Mouse (Mus musculus): ENCODE measurements around the gene Gm7075. TPM values are rescaled to one million over a fixed set of nuclear protein-coding genes. Genes with fewer than 3 reads are reported as not detected.

The Gm7075 gene
- not detected for polyA plus RNA-seq (2014; fragmentation: Illumina TruSeq; extraction: RNeasy Lipid Tissue Mini Kit (QIAGEN cat#74804); ENCODE audit: insufficient read depth, low read depth, low replicate concordance)

DNA sequence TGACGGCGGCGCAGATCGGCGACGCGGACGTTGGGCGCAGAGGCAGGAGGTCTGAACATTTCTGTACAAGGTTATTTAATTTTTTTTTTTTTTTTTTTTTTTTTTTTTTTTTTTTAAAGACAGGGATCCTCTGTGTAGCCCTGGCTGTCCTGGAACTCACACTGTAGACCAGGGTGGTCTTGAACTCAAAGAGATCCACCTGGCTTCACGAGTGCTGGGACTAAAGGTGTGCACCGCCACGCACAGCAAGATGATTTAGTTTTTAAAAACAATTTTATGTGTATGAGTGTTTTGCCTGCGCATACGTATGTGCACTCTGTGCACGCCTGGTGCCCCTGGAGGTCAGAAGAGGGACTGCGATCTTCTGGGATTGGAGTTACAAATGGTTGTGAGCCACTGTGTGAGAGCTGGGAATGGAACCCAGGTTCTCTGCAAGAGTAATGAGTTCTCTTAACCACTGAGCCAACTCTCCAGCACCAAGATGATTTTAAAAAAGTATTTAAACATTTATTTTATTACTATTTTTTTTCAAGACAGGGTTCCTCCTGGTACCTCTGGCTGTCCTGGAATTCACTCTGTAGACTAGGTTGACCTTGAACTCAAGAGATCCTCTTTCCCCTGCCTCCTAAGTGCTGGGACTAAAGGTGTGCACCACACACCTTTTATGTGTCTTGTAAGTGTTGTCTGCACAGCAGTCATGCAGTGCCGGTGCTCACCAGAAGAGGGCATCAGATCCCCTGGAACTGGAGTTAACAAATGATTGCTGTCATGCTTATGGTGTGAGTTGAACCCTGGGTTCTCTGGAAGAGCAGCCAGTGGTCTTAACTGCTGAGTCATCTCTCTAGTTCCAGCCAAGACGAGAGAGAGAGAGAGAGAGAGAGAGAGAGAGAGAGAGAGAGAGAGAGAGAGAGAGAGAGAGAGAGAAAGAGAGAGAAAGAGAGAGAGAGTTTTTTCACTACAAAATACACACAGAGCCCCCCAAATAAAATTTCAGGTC is at the start of gene Gm7075:
Gene Gm7075, minus strand, starts transcription at position 51 of the 997 bp plus-strand sequence.

DNA sequence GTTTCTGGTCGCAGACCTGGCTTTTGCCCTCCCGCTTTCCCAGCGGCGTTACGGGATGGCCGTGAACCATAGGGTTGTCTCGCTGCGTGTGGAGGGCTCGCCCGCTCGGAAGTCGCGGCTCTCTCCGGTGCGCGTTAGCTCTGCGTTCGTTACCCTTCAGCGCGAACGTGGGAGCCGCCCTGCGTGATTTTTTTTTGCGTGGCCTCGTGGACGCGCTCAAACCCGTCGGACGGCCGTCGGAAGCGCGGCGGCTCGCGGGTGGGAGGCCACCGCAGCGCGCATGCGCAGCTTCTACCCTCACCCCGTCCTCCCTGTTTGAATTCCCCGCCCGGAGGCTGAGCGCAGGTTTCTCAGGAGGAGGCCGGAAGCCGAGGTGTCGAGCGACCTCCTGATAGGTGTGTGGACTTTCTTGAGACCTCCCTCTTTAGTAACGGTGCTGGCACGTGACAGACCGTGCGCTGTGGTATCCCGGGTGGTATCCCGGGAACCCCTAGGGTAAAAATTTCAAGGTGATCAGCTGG is 8.3 kb upstream of the Gm7075 start, which contains the start of gene Ctnna3:
Gene Ctnna3, plus strand, starts transcription at position 314 of the 521 bp plus-strand sequence.

DNA sequence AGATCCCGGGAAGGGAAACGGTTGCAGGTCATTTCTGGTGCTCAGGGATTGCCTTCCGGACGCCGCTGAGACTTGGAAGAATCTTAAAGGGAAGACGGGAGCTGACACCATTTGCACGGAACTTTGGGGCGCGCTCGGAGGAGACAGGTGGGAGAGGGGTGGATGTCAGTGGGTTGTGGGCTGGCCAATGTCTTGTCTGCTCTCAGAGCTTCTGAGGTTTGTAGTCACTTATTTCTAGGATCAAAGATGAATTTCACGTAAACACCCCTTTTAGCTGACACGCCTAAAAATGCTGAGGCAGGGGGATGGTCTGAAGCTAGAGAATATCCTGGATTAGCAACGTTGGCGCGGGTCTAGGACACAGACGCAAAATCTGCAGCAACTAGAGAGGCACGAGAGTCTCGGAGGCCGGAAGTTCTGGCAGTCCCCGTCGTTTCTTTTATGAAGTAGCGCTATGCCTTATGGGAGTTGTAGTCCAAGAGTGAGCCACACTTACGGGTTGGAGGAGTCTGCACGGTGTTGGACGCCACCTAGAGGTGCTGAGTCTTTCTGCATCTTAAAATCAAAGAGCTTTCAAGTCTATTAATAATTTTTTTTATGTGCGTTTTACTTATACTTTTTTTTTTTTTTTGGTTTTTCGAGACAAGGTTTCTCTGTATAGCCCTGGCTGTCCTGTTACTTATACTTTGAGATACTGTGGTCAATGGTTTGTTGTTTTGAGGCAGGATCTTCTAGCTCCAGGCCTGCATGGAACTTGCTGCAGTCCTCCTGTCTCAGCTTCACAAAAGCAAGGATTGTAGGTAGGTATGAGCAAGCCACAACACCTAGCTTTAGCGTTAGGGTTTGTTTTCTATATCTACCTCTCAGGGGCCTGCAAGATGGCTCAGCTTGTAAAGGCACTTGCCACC is 39.0 kb downstream of the Gm7075 start, which contains the start of gene Dnajc12:
Gene Dnajc12, plus strand, starts transcription at position 72 of the 908 bp plus-strand sequence.

DNA sequence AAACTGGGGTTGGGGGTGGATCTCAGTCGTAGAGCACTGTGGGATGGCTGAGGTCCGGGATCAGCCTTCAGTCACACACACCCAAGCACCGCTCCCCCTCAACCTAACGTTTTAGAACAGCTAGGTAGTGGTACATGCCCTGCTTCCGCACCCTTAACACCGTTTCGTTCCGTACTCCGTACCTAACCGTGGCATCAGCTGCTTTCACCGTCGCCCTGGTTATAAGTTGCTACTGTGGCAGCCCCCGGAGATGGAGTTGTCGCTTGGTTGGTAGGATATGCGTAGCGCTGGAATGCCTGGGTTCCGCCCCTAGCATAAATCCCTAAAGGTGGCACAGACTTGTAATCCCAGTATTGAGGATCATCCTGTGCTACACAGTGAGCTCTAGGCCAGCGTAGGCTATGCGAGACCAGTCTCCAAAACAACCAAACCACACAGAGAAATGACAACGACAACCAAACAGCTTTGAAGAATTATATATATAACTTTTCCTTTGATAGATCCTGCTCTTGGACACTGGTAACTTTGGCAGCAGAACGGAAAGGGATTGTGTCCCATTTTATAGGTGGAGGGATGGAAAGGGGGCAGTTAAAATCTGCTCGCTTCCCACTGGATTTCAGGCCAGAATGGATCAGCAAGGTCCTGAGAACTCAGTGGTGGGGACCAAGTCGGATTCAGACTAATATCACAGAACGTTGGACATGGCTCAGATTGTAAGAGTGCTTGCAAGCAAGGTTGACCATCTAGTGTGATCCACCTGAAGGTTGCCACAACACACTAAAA is 39.9 kb downstream of the Gm7075 start, which contains the start of gene Sirt1:
Gene Sirt1, minus strand, starts transcription at position 207 of the 783 bp plus-strand sequence.

Other genes starting within 250 kb of the Gm7075 start
- gene Mypn, start 217.8 kb downstream of the Gm7075 start, polyA plus RNA-seq (2014; fragmentation: Illumina TruSeq; extraction: RNeasy Lipid Tissue Mini Kit (QIAGEN cat#74804); ENCODE audit: insufficient read depth, low read depth, low replicate concordance): 0.37 TPM
- gene Herc4, start 178.0 kb downstream of the Gm7075 start, polyA plus RNA-seq (2014; fragmentation: Illumina TruSeq; extraction: RNeasy Lipid Tissue Mini Kit (QIAGEN cat#74804); ENCODE audit: insufficient read depth, low read depth, low replicate concordance): 36.8 TPM
- 11.9 TPM for gene Sirt1, start 40.1 kb downstream of the Gm7075 start, polyA plus RNA-seq (2014; fragmentation: Illumina TruSeq; extraction: RNeasy Lipid Tissue Mini Kit (QIAGEN cat#74804); ENCODE audit: insufficient read depth, low read depth, low replicate concordance)
- 14.6 TPM for gene Dnajc12, start 39.3 kb downstream of the Gm7075 start, polyA plus RNA-seq (2014; fragmentation: Illumina TruSeq; extraction: RNeasy Lipid Tissue Mini Kit (QIAGEN cat#74804); ENCODE audit: insufficient read depth, low read depth, low replicate concordance)
- gene Ctnna3, start 8.3 kb upstream of the Gm7075 start, polyA plus RNA-seq (2014; fragmentation: Illumina TruSeq; extraction: RNeasy Lipid Tissue Mini Kit (QIAGEN cat#74804); ENCODE audit: insufficient read depth, low read depth, low replicate concordance): 0.13 TPM

Data from lung, adult 10 weeks (tissue).